ENCODE assay signal across 8 mouse cellular contexts in genomic region chr17:29491591-29492268, GRCm38 (mm10). TPM values are rescaled to one million over a fixed set of nuclear protein-coding genes. Genes with fewer than 3 reads are reported as not detected.
DNase-seq lines count a peak whose midpoint lies in the region; ATAC-seq and TF ChIP-seq lines count a peak whose summit lies in the region.

No protein-coding gene starts in this region.

- ATAC-seq in forebrain, postnatal 0 days: no peak
- no peak; the same call in 1 of the 2 replicates for ATAC-seq in hindbrain, embryonic 13.5 days (ENCODE audit: low FRiP score)
- no peak for ATAC-seq in midbrain, embryonic 12.5 days (ENCODE audit: low FRiP score, low read depth)
- ATAC-seq in stomach, embryonic 14.5 days (ENCODE audit: insufficient number of reproducible peaks, insufficient read depth, low FRiP score, low read depth): no peak

- peak in 1 of 2 experiments; percentile 12 for DNase-seq in layer of hippocampus, adult 2 months (ENCODE audit: low spot score in 2 of 2)
- no peak for DNase-seq in layer of hippocampus, adult 9-11 months
- peak; percentile 60 for DNase-seq in cerebellum, adult 8-10 months
- peak; percentile 32 for DNase-seq in forebrain, postnatal 0 days
- DNase-seq in left cerebral cortex, postnatal 4 days: peak; percentile 40

- H3K4me1 ChIP-seq in forebrain, postnatal 0 days (ENCODE audit: insufficient read depth): no peaks in the 10 kb centered on the region
- peaks cover 42% of the 10 kb centered on the region for H3K4me1 ChIP-seq in hindbrain, embryonic 13.5 days (replicated peaks)
- H3K4me1 ChIP-seq in midbrain, embryonic 12.5 days: peaks cover 25% of the 10 kb centered on the region
- peaks cover 14% of the 10 kb centered on the region for H3K4me1 ChIP-seq in stomach, embryonic 14.5 days (ENCODE audit: control insufficient read depth, insufficient read depth, low read length)

- peaks cover 5% of the 10 kb centered on the region; the same call in 1 of the 2 replicates for H3K36me3 ChIP-seq in forebrain, postnatal 0 days (ENCODE audit: insufficient read depth)
- H3K36me3 ChIP-seq in hindbrain, embryonic 13.5 days: peaks cover 11% of the 10 kb centered on the region
- H3K36me3 ChIP-seq in midbrain, embryonic 12.5 days: peaks cover 13% of the 10 kb centered on the region
- peaks cover 9% of the 10 kb centered on the region; the same call in 1 of the 2 replicates for H3K36me3 ChIP-seq in stomach, embryonic 14.5 days (ENCODE audit: control insufficient read depth, insufficient read depth, low read length)

- peak overlapping the region; percentile 62 for H3K9ac ChIP-seq in forebrain, postnatal 0 days
- H3K9ac ChIP-seq in hindbrain, embryonic 13.5 days: peak overlapping the region; percentile 94
- peak overlapping the region; percentile 82 for H3K9ac ChIP-seq in midbrain, embryonic 12.5 days (replicated peaks)
- H3K9ac ChIP-seq in stomach, embryonic 14.5 days (replicated peaks; ENCODE audit: low read depth, low read length): peak overlapping the region; percentile 81

- peak overlapping the region; percentile 93 for H3K4me2 ChIP-seq in forebrain, postnatal 0 days (ENCODE audit: low read depth)
- H3K4me2 ChIP-seq in hindbrain, embryonic 13.5 days: peak overlapping the region; percentile 91
- peak overlapping the region; percentile 88 for H3K4me2 ChIP-seq in midbrain, embryonic 12.5 days (replicated peaks)
- peak overlapping the region; percentile 95 for H3K4me2 ChIP-seq in stomach, embryonic 14.5 days (replicated peaks; ENCODE audit: low read depth, low read length)

- WGBS in forebrain, postnatal 0 days: under 1% methylated on average over 48 of the region's 48 CpGs
- WGBS in hindbrain, embryonic 13.5 days: under 1% methylated on average over 47 of the region's 48 CpGs
- under 1% methylated on average over 48 of the region's 48 CpGs for WGBS in midbrain, embryonic 12.5 days
- WGBS in stomach, embryonic 14.5 days: under 1% methylated on average over 48 of the region's 48 CpGs

- no peaks in the 10 kb centered on the region for H3K9me3 ChIP-seq in forebrain, postnatal 0 days (ENCODE audit: low read length)
- no peaks in the 10 kb centered on the region for H3K9me3 ChIP-seq in hindbrain, embryonic 13.5 days
- no peaks in the 10 kb centered on the region for H3K9me3 ChIP-seq in midbrain, embryonic 12.5 days
- no peaks in the 10 kb centered on the region for H3K9me3 ChIP-seq in stomach, embryonic 14.5 days (ENCODE audit: control insufficient read depth, low read depth, low read length)

- H3K27ac ChIP-seq in layer of hippocampus, adult 2 months: peak overlapping the region; percentile 84
- H3K27ac ChIP-seq in forebrain, postnatal 0 days (ENCODE audit: low read depth, low read length): peak overlapping the region; percentile 35; the same call in 1 of the 2 replicates
- peak overlapping the region; percentile 96 for H3K27ac ChIP-seq in hindbrain, embryonic 13.5 days
- peak overlapping the region; percentile 95 for H3K27ac ChIP-seq in midbrain, embryonic 12.5 days (replicated peaks)
- H3K27ac ChIP-seq in stomach, embryonic 14.5 days (ENCODE audit: low read length): peak overlapping the region; percentile 86

- no peaks in the 10 kb centered on the region for H3K27me3 ChIP-seq in forebrain, postnatal 0 days (ENCODE audit: insufficient read depth, low read length)
- no peaks in the 10 kb centered on the region for H3K27me3 ChIP-seq in hindbrain, embryonic 13.5 days
- H3K27me3 ChIP-seq in midbrain, embryonic 12.5 days: no peaks in the 10 kb centered on the region
- H3K27me3 ChIP-seq in stomach, embryonic 14.5 days (ENCODE audit: control insufficient read depth, insufficient read depth, low read length): no peaks in the 10 kb centered on the region

- TF ChIP-seq CTCF in layer of hippocampus, adult 2 months (conservative IDR thresholded peaks at IDR 0.05): no peak
- TF ChIP-seq CTCF in forebrain, postnatal 0 days (IDR thresholded peaks at IDR 0.05; ENCODE audit: low read depth): no peak

- intact Hi-C loops in left cerebral cortex, postnatal 4 days (cut with DNase I): loop anchor here (5.0 kb wide), 1 partner anchor 94 kb away; no protein-coding TSS in a partner anchor

- peak overlapping the region; percentile 78 for H3K4me3 ChIP-seq in layer of hippocampus, adult 2 months
- peak overlapping the region; percentile 76 for H3K4me3 ChIP-seq in forebrain, postnatal 0 days (ENCODE audit: low read depth, low read length)
- peak overlapping the region; percentile 70 for H3K4me3 ChIP-seq in hindbrain, embryonic 13.5 days
- H3K4me3 ChIP-seq in midbrain, embryonic 12.5 days: peak overlapping the region; percentile 81
- H3K4me3 ChIP-seq in stomach, embryonic 14.5 days (ENCODE audit: low read depth, low read length): peak overlapping the region; percentile 82

RNA-seq across cellular contexts. Expression of gene Pim1, which starts 1.2 kb away (rescaled TPM):
- total RNA-seq in layer of hippocampus, adult 2 months (2021): 1 to 10 TPM; 4.2 to 5.6 TPM
- total RNA-seq in forebrain, postnatal 0 days (2014; rRNA removed): 8.7 and 14.6 TPM in 2 replicates
- 10.3 and 12.0 TPM in 2 replicates for polyA plus RNA-seq in forebrain, postnatal 0 days (2015; fragmentation: Nextera tagmentation; extraction: Ambion mirVana)
- 12.7 and 13.8 TPM in 2 replicates for polyA plus RNA-seq in hindbrain, embryonic 13.5 days (2015; fragmentation: Nextera tagmentation; extraction: Ambion mirVana)
- total RNA-seq in left cerebral cortex, postnatal 4 days (2021): 10 to 100 TPM; 10.5 to 12.3 TPM
- polyA plus RNA-seq in midbrain, embryonic 12.5 days (2016; fragmentation: Nextera tagmentation; extraction: Ambion mirVana): 16.8 and 16.9 TPM in 2 replicates
- 10.1 TPM in 2 replicates for polyA plus RNA-seq in stomach, embryonic 14.5 days (2014; fragmentation: Nextera tagmentation; extraction: Ambion mirVana)

RNA-seq across cellular contexts. Expression of gene Gm17657, which starts 57.7 kb away (rescaled TPM):
- total RNA-seq in layer of hippocampus, adult 2 months (2021): not detected
- not detected in 2 replicates for total RNA-seq in forebrain, postnatal 0 days (2014; rRNA removed)
- not detected in 2 replicates for polyA plus RNA-seq in forebrain, postnatal 0 days (2015; fragmentation: Nextera tagmentation; extraction: Ambion mirVana)
- polyA plus RNA-seq in hindbrain, embryonic 13.5 days (2015; fragmentation: Nextera tagmentation; extraction: Ambion mirVana): not detected in 2 replicates
- not detected for total RNA-seq in left cerebral cortex, postnatal 4 days (2021)
- polyA plus RNA-seq in midbrain, embryonic 12.5 days (2016; fragmentation: Nextera tagmentation; extraction: Ambion mirVana): not detected in 2 replicates
- polyA plus RNA-seq in stomach, embryonic 14.5 days (2014; fragmentation: Nextera tagmentation; extraction: Ambion mirVana): not detected in 2 replicates

RNA-seq across cellular contexts. Expression of gene Tbc1d22b, which starts 57.9 kb away (rescaled TPM):
- total RNA-seq in layer of hippocampus, adult 2 months (2021): 10 to 100 TPM; 39.8 to 41.7 TPM
- total RNA-seq in forebrain, postnatal 0 days (2014; rRNA removed): 35.5 and 38.8 TPM in 2 replicates
- 22.4 and 29.3 TPM in 2 replicates for polyA plus RNA-seq in forebrain, postnatal 0 days (2015; fragmentation: Nextera tagmentation; extraction: Ambion mirVana)
- 22.1 and 22.8 TPM in 2 replicates for polyA plus RNA-seq in hindbrain, embryonic 13.5 days (2015; fragmentation: Nextera tagmentation; extraction: Ambion mirVana)
- 10 to 100 TPM; 45.0 to 46.2 TPM for total RNA-seq in left cerebral cortex, postnatal 4 days (2021)
- polyA plus RNA-seq in midbrain, embryonic 12.5 days (2016; fragmentation: Nextera tagmentation; extraction: Ambion mirVana): 24.1 and 28.0 TPM in 2 replicates
- polyA plus RNA-seq in stomach, embryonic 14.5 days (2014; fragmentation: Nextera tagmentation; extraction: Ambion mirVana): 15.2 and 15.6 TPM in 2 replicates

Comparison
In these comparisons a context has a peak if more than half of its experiments do, and no peak if none do; other contexts are left out.
1. H3K27ac ChIP-seq: peak in every context shown above with its lines; median percentile 96 in hindbrain, embryonic 13.5 days; 95 in midbrain, embryonic 12.5 days; 86 in stomach, embryonic 14.5 days; 84 in layer of hippocampus, adult 2 months; 35 in forebrain, postnatal 0 days.